Mouse (Mus musculus) limb, embryonic 15.5 days (tissue): ENCODE measurements at regions not wholly inside any gene's neighbourhood (a gene's known extent, or its start where the extent isn't known, plus 50 kb on each side); places are given as distances from the start of the nearest gene placed in this dataset.

Experiments
- ATAC-seq: fragments of 200-750 bp; cut with Nextera tagmentation; 2 replicates; pipeline ENCODE4 v1.8.0; 2017; ENCODE audit warnings: low read depth, moderate TSS enrichment; ENCODE audit not compliant: insufficient number of reproducible peaks, low FRiP score, low TSS enrichment
- H3K27ac ChIP-seq: fragments of 300-500 bp; sonication (generic); 2 replicates; pipeline ENCODE4 v1.5.1; 2015; ENCODE audit warnings: moderate library complexity, mild to moderate bottlenecking, inconsistent platforms
- H3K27me3 ChIP-seq: fragments of 300-500 bp; sonication (generic); 2 replicates; pipeline ENCODE4 v1.6.1; 2015; ENCODE audit warnings: inconsistent platforms
- H3K36me3 ChIP-seq: fragments of 300-500 bp; sonication (generic); 2 replicates; pipeline ENCODE4 v1.6.1; 2015; ENCODE audit warnings: inconsistent platforms
- H3K4me1 ChIP-seq: fragments of 300-500 bp; sonication (generic); 2 replicates; pipeline ENCODE4 v1.6.1; 2015; ENCODE audit warnings: inconsistent platforms
- H3K4me2 ChIP-seq: fragments of 300-500 bp; sonication (generic); 2 replicates; pipeline ENCODE4 v1.6.1; 2015; ENCODE audit warnings: mild to moderate bottlenecking, inconsistent platforms
- H3K4me3 ChIP-seq: fragments of 300-500 bp; sonication (generic); 2 replicates; pipeline ENCODE4 v1.5.1; 2015; ENCODE audit warnings: mild to moderate bottlenecking, inconsistent platforms
- H3K9ac ChIP-seq: fragments of 300-500 bp; sonication (generic); 2 replicates; pipeline ENCODE4 v1.6.1; 2015; ENCODE audit warnings: inconsistent platforms
- H3K9me3 ChIP-seq: fragments of 300-500 bp; sonication (generic); 2 replicates; pipeline ENCODE4 v1.6.1; 2016; ENCODE audit warnings: inconsistent platforms
- WGBS: fragments of 180-500 bp; shearing (Covaris S2); methylation state at CpG from one replicate; pipeline ENCODE4 v1.1.7; 2015; 5-methylcytosine and 5-hydroxymethylcytosine counted together

DNA sequence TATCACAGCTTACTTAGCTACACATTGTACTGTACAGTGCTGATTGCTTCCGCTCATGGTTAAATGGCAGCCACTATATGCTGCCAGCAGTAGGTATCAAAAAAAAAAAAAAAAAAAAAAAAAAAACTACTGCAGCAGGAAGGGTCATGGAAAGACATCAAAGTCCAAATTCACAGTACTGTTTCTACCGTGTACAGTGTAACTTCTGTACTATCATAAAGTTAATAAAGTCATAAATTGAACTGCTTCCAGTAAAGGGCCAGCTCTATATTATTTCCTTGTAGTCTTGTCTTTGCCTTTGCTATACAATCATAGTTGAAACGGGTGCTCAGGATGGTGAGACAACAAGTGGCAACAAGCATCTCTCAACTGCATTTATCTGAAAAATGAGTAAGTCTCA lies 552.6 kb upstream of the Mpdz start:
- no peaks in the 10 kb centered on the region for H3K27me3 ChIP-seq
- H3K9ac ChIP-seq, result no peak overlapping the region
- no peaks in the 10 kb centered on the region for H3K9me3 ChIP-seq
- H3K4me1 ChIP-seq, result peaks cover 13% of the 10 kb centered on the region
- no peak for ATAC-seq
- no peak overlapping the region for H3K27ac ChIP-seq
- no peaks in the 10 kb centered on the region for H3K36me3 ChIP-seq
- H3K4me3 ChIP-seq, result no peak overlapping the region
- no peak overlapping the region for H3K4me2 ChIP-seq
- WGBS, result 76% methylated on average over 3 of the region's 3 CpGs

DNA sequence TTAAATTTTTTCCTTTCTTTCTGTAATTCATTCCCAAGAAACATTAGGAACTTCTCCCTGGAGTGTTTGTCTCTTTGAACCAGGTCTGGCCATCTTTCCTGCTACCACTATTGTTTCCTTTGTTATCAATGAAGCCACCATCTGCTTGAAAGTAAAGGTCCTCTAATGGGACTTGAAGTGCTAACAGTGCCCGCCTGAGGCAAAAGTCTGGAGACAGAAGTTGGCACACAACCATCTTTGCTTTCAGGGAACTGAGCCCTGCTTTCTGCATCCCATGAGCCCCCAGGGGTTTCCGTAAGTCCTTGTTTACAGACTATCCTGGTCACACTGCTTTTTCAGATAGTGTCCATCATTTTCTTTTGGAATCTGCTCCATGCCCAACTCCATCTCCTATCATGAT lies 546.2 kb upstream of the Mpdz start:
- 83% methylated on average over 2 of the region's 2 CpGs for WGBS
- Histone ChIP-seq H3K4me2 (no peak overlapping the region), H3K9me3 (no peaks in the 10 kb centered on the region), H3K27ac (no peak overlapping the region), H3K9ac (no peak overlapping the region), H3K4me3 (no peak overlapping the region), H3K27me3 (no peaks in the 10 kb centered on the region), H3K36me3 (no peaks in the 10 kb centered on the region), H3K4me1 (no peaks in the 10 kb centered on the region)
- no peak for ATAC-seq

DNA sequence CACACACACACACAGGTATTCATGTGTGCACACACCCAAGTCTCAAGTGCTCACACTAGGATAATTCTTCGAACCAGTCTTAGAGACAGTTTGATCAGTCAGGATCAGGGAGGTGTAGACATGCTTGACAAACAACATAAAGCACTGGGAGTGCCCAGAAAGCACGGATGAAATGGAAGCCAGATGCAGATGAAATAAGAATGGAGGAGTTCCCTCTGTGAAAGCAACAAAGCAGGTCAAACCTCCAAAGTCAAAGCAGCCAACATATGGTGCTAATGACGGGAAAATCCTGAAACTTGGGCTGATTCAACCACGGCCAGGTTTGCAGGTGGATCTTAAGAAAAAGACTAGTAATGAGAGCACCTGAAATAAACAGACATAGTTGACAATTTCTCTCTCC lies 544.0 kb upstream of the Mpdz start:
- Histone ChIP-seq H3K4me1 (no peaks in the 10 kb centered on the region), H3K9ac (no peak overlapping the region), H3K4me3 (no peak overlapping the region), H3K27ac (no peak overlapping the region), H3K9me3 (no peaks in the 10 kb centered on the region), H3K36me3 (no peaks in the 10 kb centered on the region), H3K4me2 (no peak overlapping the region), H3K27me3 (no peaks in the 10 kb centered on the region)
- 43% methylated on average over 4 of the region's 4 CpGs for WGBS
- no peak for ATAC-seq

DNA sequence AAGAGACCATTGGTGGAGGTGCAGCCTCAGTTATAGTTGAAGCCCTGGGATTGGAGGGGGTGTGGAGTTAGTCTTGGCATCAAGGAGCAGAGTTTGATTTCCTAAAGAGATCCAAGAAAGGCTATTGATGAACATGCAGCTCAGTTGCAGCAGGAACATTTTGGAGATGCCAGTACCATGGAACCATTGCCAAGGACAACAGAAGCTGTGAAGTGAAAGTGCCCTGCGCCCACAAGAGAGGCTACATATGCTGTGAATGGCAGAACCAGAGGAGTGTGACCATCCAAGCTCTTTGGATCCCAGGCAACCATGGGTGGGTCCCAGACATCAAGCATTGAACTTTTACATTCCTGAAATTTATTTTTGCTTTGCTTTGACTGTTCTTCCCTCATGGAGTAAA lies 539.2 kb upstream of the Mpdz start:
- WGBS, result 78% methylated on average over 1 of the region's 1 CpGs
- ATAC-seq, result no peak
- no peaks in the 10 kb centered on the region for H3K27me3 ChIP-seq
- H3K4me3 ChIP-seq, result no peak overlapping the region
- no peaks in the 10 kb centered on the region for H3K4me1 ChIP-seq
- H3K36me3 ChIP-seq, result no peaks in the 10 kb centered on the region
- no peak overlapping the region for H3K27ac ChIP-seq
- H3K9ac ChIP-seq, result no peak overlapping the region
- H3K4me2 ChIP-seq, result no peak overlapping the region
- H3K9me3 ChIP-seq, result no peaks in the 10 kb centered on the region

DNA sequence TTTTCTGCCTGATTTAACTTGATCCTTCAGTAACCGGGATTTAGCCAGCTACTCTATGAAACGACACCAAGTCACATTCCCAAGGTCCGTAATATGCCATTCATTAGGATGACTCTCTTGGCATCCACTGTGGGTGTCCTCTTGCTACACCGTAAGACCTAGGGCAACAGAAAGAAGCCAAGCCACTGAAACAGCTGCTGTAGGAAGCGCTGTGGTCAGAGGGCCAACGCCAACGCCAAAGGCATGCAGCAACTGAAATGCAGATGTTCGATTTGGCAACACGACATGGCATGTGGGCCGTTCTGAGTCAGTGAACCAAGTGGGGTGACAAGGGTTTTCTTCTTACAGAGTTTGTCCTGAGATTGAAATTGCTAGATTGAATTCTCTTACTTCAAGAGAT lies 527.9 kb upstream of the Mpdz start:
- Histone ChIP-seq H3K27ac (no peak overlapping the region), H3K4me3 (no peak overlapping the region), H3K9ac (no peak overlapping the region), H3K4me1 (peaks cover 8% of the 10 kb centered on the region), H3K36me3 (no peaks in the 10 kb centered on the region), H3K4me2 (no peak overlapping the region), H3K9me3 (no peaks in the 10 kb centered on the region), H3K27me3 (no peaks in the 10 kb centered on the region)
- 58% methylated on average over 10 of the region's 10 CpGs for WGBS
- ATAC-seq, result 0 out of 2 replicates have a peak, but pooled peaks have one; percentile 24

DNA sequence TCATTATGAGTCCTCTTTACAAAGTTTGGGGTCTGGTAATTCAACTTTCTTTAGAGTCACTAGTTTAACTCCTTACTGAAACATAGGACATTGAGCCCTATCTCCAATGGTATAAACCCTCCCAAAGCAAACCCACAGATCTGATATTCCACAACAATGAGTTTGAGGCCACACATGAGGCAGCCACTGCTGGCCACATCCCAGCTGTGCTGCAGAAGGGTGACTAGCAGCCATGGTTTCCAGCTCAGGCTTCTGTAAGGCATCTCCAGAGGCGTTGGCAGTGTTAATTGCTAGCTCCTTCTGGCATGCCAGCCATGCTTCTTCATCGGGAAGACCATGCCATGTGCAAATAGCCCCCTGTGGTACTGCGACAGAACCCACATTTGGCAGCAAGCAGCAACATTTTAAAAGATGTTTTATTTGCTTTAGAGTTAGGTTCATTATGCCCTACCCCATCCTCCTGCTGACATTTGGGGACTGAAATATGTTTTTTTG lies 527.1 kb upstream of the Mpdz start:
- Histone ChIP-seq H3K9ac (no peak overlapping the region), H3K27ac (no peak overlapping the region), H3K4me2 (no peak overlapping the region), H3K4me3 (no peak overlapping the region), H3K36me3 (no peaks in the 10 kb centered on the region), H3K9me3 (no peaks in the 10 kb centered on the region), H3K27me3 (no peaks in the 10 kb centered on the region), H3K4me1 (peaks cover 8% of the 10 kb centered on the region)
- WGBS, result 51% methylated on average over 3 of the region's 3 CpGs
- ATAC-seq, result no peak

DNA sequence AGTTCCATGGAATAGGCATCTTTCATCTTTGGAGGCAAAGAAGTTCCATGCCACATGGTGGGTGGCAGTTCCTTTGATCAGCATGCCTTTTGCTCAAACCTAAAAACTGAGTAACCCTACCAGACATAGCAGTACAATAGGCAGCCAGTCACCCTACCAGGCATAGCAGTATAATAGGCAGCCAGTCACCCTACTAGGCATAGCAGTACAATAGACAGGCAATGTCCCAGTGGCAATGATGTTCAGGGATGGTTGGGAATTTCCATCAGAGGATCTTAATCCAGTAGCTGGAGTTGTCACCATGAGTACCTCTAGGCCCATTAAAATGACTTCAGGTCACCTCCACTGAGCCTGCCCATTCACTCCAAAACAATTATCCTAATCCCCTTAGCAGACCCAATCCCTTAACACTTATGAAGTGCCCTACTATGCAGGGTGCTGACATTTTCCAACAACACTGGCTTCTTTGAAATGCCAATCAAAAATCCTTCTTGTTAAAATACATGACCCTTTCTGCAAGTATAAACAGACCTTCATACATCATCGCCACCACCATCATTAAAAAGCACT lies 523.5 kb upstream of the Mpdz start:
- ATAC-seq, result no peak
- no peak overlapping the region for H3K9ac ChIP-seq
- no peak overlapping the region for H3K4me3 ChIP-seq
- no peak overlapping the region for H3K4me2 ChIP-seq
- H3K27me3 ChIP-seq, result no peaks in the 10 kb centered on the region
- no peaks in the 10 kb centered on the region for H3K9me3 ChIP-seq
- no peaks in the 10 kb centered on the region for H3K36me3 ChIP-seq
- 69% methylated on average over 1 of the region's 1 CpGs for WGBS
- peaks cover 9% of the 10 kb centered on the region for H3K4me1 ChIP-seq
- H3K27ac ChIP-seq, result no peak overlapping the region

DNA sequence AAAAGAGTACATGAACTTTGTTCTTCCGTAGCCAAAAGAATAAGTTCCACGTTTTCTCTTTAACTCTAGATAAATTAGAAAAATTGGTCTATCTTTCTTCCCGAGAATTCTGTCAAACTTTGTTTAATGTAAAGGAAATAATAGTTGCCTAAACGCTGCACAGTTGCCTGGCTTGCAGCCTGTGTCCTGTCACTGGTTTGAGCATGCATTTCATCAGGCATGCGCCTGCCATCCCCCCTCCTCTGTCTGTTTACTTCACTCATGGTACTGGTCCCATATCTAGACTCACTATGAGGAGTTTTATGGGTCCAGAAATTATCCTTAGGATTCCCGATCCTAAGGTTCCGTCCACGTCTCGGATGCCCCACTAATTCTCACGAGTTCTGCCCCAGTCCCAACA lies 520.5 kb upstream of the Mpdz start:
- Histone ChIP-seq H3K27me3 (no peaks in the 10 kb centered on the region), H3K4me1 (0 out of 2 replicates have a peak, but pooled peaks cover 5% of the 10 kb centered on the region), H3K36me3 (no peaks in the 10 kb centered on the region), H3K4me3 (no peak overlapping the region), H3K27ac (no peak overlapping the region), H3K9ac (no peak overlapping the region), H3K4me2 (no peak overlapping the region), H3K9me3 (no peaks in the 10 kb centered on the region)
- WGBS, result 73% methylated on average over 10 of the region's 10 CpGs
- ATAC-seq, result no peak

DNA sequence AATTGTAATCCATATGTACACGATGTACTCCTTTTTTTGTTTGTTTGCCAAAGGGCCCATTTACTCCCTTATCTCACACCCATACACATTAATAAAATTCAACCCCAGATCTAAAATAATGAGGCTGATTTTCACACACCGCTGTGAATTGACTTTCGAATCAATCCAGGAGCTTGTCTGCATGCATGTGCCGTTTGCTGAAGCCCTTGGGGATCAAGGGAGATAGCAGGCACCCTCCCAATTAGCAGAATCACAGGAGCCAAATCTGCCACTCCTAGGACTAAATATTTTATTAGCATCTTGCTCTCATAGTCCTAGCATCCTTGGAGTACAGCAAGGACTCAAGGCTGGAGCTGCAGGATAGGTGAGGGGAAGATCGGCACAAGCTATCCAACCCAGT lies 520.0 kb upstream of the Mpdz start:
- no peak for ATAC-seq
- no peak overlapping the region for H3K27ac ChIP-seq
- H3K9ac ChIP-seq, result no peak overlapping the region
- no peaks in the 10 kb centered on the region for H3K9me3 ChIP-seq
- WGBS, result 56% methylated on average over 5 of the region's 5 CpGs
- H3K4me3 ChIP-seq, result no peak overlapping the region
- H3K4me2 ChIP-seq, result no peak overlapping the region
- H3K4me1 ChIP-seq, result 0 out of 2 replicates have a peak, but pooled peaks cover 5% of the 10 kb centered on the region
- no peaks in the 10 kb centered on the region for H3K36me3 ChIP-seq
- H3K27me3 ChIP-seq, result no peaks in the 10 kb centered on the region

DNA sequence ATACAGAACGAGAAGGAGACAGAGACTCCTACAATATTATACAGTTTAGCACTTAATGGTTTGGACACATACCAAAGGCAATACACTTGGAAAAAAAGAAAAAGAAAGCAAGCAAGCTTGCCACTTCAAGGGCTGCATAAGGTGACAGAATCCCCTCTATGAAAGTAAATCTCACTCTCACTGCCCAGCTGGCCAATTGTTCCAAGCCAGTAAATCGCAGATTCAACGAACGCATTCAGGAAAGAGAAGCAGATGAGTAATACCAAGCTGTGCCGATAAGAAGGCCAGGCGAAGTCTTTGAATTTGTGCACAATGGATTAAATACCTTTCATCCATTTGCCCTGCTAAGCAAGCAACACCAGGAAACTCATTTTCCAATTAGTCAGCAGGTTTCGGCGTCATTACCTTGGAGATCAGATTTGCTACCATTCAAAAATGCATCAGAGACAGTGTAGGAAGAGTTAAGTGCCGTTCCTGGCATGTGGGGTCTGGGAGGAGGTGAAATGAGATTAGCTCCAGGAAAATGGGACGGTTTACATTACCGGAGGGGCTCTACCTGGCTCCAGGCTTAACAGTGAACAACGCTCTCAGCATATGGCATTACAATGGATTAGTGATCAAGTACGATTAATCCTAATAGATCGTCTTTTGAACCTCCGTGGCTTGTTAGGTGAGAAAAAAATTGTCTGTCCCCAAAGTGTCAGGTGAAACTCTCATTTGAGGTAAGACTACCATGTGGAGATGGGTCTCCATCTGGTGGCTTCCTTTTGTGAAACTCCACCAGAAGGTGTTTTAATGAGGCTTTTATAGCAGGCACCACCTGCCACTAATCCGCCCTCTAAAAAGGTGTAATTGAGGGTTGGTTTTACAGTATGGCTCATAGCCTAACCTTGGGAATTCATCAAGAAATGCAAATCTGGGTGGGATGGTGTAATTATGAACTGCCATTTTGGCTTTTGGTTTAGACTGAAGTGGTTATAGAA lies 518.2 kb upstream of the Mpdz start:
- H3K27me3 ChIP-seq, result no peaks in the 10 kb centered on the region
- no peak overlapping the region for H3K9ac ChIP-seq
- no peak overlapping the region for H3K4me2 ChIP-seq
- no peak overlapping the region for H3K4me3 ChIP-seq
- H3K9me3 ChIP-seq, result no peaks in the 10 kb centered on the region
- ATAC-seq, result no peak
- H3K36me3 ChIP-seq, result no peaks in the 10 kb centered on the region
- H3K4me1 ChIP-seq, result 0 out of 2 replicates have a peak, but pooled peaks cover 5% of the 10 kb centered on the region
- no peak overlapping the region for H3K27ac ChIP-seq
- 66% methylated on average over 16 of the region's 16 CpGs for WGBS

DNA sequence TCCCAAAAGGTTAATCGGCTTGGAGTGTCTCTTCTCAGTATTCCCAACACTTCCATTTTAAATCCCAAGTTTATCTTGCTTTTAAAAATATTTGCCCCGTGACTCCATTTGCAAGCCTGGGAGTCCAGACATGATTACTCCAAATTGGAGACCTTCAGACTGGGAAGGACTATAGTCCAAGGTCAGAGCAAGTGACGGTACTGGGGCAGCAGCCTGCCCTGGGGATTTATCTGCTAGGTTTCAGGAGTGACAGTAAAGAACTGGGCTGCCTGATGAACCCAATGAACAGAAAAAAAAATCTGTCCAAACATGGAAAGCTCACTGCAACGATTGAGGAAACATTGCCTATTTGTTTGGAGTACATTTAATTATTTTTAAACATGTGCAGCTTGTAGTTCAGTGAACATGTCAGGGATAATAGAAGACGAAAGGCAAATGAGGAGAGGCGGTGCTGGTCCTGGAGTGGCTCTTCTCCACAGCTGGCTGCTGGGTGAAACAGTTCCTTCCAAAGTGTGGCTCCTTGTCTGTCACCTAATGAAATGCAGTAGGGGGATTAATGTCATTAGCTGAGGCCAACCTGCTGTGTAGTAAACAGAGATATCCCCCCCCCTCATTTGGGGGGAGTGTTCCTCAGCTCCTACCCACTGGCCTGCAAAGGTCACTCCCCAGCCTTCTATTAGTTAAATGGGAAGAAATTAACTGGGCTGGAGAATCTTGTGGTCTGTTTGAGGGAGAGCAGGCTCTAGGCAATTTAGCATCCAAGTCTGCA lies 514.5 kb upstream of the Mpdz start:
- Histone ChIP-seq H3K4me1 (0 out of 2 replicates have a peak, but pooled peaks cover 5% of the 10 kb centered on the region), H3K4me3 (no peak overlapping the region), H3K4me2 (no peak overlapping the region), H3K36me3 (no peaks in the 10 kb centered on the region), H3K9me3 (no peaks in the 10 kb centered on the region), H3K9ac (no peak overlapping the region), H3K27ac (no peak overlapping the region), H3K27me3 (no peaks in the 10 kb centered on the region)
- 59% methylated on average over 6 of the region's 6 CpGs for WGBS
- ATAC-seq, result no peak

DNA sequence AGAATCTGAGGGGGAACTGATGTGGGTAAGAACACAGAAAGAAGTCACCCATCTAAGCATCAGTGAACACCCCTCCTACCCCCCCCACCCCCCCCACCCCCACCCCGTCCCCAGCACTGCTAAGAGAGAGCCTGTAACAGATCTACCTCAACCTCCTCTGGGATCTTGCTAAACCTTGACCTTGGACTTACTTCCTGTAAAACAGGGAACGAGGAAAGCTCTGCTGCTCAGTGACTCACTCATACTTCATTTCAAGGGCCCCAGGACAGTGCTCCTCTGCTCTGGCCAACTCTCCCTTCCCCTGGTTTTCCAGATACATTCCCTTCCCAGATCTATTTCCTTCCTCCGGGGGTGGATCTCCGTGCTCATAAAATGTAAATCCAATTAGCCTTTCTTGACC lies 510.4 kb upstream of the Mpdz start:
- no peaks in the 10 kb centered on the region for H3K4me1 ChIP-seq
- no peak overlapping the region for H3K27ac ChIP-seq
- H3K36me3 ChIP-seq, result no peaks in the 10 kb centered on the region
- no peak for ATAC-seq
- no peak overlapping the region for H3K9ac ChIP-seq
- no peak overlapping the region for H3K4me2 ChIP-seq
- 38% methylated on average over 4 of the region's 4 CpGs for WGBS
- H3K27me3 ChIP-seq, result no peaks in the 10 kb centered on the region
- no peaks in the 10 kb centered on the region for H3K9me3 ChIP-seq
- no peak overlapping the region for H3K4me3 ChIP-seq
